Mouse (Mus musculus): ENCODE data around the gene Camk2n2. TPM values are rescaled to one million over a fixed set of nuclear protein-coding genes. Genes with fewer than 3 reads are reported as not detected.

Camk2n2 gene
- polyA plus RNA-seq, 1 experiment from 2014 or later, result 1.7 TPM

MicroRNA genes within 50 kb of the gene (microRNA counts, 519-probe panel; counts per million panel counts)
- 2,441 counts per million, percentile 55 among the panel's probes with 10 or more counts for microRNA mmu-miR-1224

Small RNAs within 50 kb of the gene (microRNA-seq; reads per million reads assigned to microRNA genes)
- 5.2 reads per million, percentile 21 among the genes with 10 or more reads in this experiment for gene Mir1224 (ENCODE audit: borderline number of aligned reads)

Other genes with a start within 250 kb of the Camk2n2 start
- gene Abcc5, start 194.9 kb downstream of the Camk2n2 start, polyA plus RNA-seq (2015; fragmentation: Nextera tagmentation; extraction: Ambion mirVana), result 67.0 and 74.1 TPM in 2 replicates
- gene Eif2b5, start 122.5 kb downstream of the Camk2n2 start, polyA plus RNA-seq (2015; fragmentation: Nextera tagmentation; extraction: Ambion mirVana), result 92.9 and 95.2 TPM in 2 replicates
- gene Dvl3, start 104.3 kb downstream of the Camk2n2 start, polyA plus RNA-seq (2015; fragmentation: Nextera tagmentation; extraction: Ambion mirVana), result 26.0 and 31.0 TPM in 2 replicates
- 562 and 584 TPM in 2 replicates for gene Ap2m1, start 85.8 kb downstream of the Camk2n2 start, polyA plus RNA-seq (2015; fragmentation: Nextera tagmentation; extraction: Ambion mirVana)
- 65.0 and 70.2 TPM in 2 replicates for gene Abcf3, start 72.7 kb downstream of the Camk2n2 start, polyA plus RNA-seq (2015; fragmentation: Nextera tagmentation; extraction: Ambion mirVana)
- gene Vwa5b2, start 31.8 kb downstream of the Camk2n2 start, polyA plus RNA-seq (2015; fragmentation: Nextera tagmentation; extraction: Ambion mirVana), result 2.4 and 4.9 TPM in 2 replicates
- gene Eef1akmt4, start 9.7 kb downstream of the Camk2n2 start, polyA plus RNA-seq (2015; fragmentation: Nextera tagmentation; extraction: Ambion mirVana), result 29.2 and 31.3 TPM in 2 replicates
- not detected in 2 replicates for gene Gm49333, start 9.7 kb downstream of the Camk2n2 start, polyA plus RNA-seq (2015; fragmentation: Nextera tagmentation; extraction: Ambion mirVana)
- 36.3 and 39.4 TPM in 2 replicates for gene Alg3, start 9.6 kb downstream of the Camk2n2 start, polyA plus RNA-seq (2015; fragmentation: Nextera tagmentation; extraction: Ambion mirVana)
- 7.3 and 8.2 TPM in 2 replicates for gene Ece2, start 8.5 kb upstream of the Camk2n2 start, polyA plus RNA-seq (2015; fragmentation: Nextera tagmentation; extraction: Ambion mirVana)
- gene Psmd2, start 30.4 kb upstream of the Camk2n2 start, polyA plus RNA-seq (2015; fragmentation: Nextera tagmentation; extraction: Ambion mirVana), result 293 and 297 TPM in 2 replicates
- 177 and 188 TPM in 2 replicates for gene Eif4g1, start 47.0 kb upstream of the Camk2n2 start, polyA plus RNA-seq (2015; fragmentation: Nextera tagmentation; extraction: Ambion mirVana)
- 14.0 and 15.3 TPM in 2 replicates for gene Fam131a, start 72.0 kb upstream of the Camk2n2 start, polyA plus RNA-seq (2015; fragmentation: Nextera tagmentation; extraction: Ambion mirVana)
- gene Polr2h, start 96.4 kb upstream of the Camk2n2 start, polyA plus RNA-seq (2015; fragmentation: Nextera tagmentation; extraction: Ambion mirVana), result 90.0 and 100 TPM in 2 replicates
- 15.6 and 16.0 TPM in 2 replicates for gene Clcn2, start 96.5 kb upstream of the Camk2n2 start, polyA plus RNA-seq (2015; fragmentation: Nextera tagmentation; extraction: Ambion mirVana)
- gene Chrd, start 111.8 kb upstream of the Camk2n2 start, polyA plus RNA-seq (2015; fragmentation: Nextera tagmentation; extraction: Ambion mirVana), result 8.5 and 10.8 TPM in 2 replicates
- gene Thpo, start 113.2 kb upstream of the Camk2n2 start, polyA plus RNA-seq (2015; fragmentation: Nextera tagmentation; extraction: Ambion mirVana), result 1.3 and 1.6 TPM in 2 replicates